Mouse (Mus musculus) myocyte (in vitro differentiated cells): Measurements from ENCODE around the gene Gm20716.

ENCODE experiments used
- MAX ChIP-seq: IDR thresholded peaks from one replicate; pipeline ENCODE4 v1.6.1; 2011; ENCODE audit warnings: low read depth, mild to moderate bottlenecking, control low read depth
- POLR2A ChIP-seq: IDR thresholded peaks from one replicate; pipeline ENCODE4 v1.6.1; 2011; ENCODE audit warnings: low read depth, mild to moderate bottlenecking, control low read depth, moderate library complexity; ENCODE audit not compliant: insufficient read length
- TCF12 ChIP-seq: IDR thresholded peaks from one replicate; pipeline ENCODE4 v1.6.1; 2011; ENCODE audit warnings: mild to moderate bottlenecking, control low read depth; ENCODE audit not compliant: poor library complexity, insufficient read depth, severe bottlenecking

DNA sequence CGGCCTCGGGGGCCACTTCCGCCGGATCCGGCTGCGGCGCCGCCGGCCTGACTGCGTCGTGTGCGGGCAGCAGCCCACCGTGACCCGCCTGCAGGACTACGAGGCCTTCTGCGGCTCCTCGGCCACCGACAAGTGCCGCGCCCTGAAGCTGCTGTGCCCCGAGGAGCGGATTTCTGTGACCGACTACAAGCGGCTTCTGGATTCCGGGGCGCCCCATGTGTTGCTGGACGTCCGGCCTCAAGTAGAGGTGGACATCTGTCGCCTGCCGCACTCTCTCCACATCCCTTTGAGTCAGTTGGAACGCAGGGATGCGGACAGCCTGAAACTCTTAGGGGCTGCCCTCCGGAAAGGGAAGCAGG, 1.3 kb upstream of the Gm20716 start:
- TF ChIP-seq POLR2A, result no peak
- TF ChIP-seq MAX, result no peak
- no peak for TF ChIP-seq TCF12
